8 mouse cellular contexts compared by ENCODE assay signal in the genomic region with DNA sequence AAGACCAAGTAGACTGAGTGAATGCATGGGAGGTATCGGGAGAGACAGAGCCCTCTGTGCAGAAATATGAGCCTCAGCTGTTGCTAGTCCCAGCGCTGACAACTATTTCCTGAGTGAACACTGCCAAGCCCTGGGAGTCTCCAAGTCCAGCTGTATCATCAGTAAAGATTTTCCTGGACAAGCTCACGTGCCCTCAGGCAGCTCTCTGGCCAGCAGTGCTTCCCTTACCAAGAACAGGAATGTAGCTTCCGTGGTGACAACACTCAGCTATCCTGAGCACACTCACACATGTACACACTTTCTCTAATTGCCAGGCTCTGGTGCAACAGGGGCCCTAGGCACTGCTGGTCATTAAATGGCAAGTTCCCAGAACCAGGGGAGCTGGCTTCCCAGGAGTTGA. TPM values are rescaled to one million over a fixed set of nuclear protein-coding genes. Genes with fewer than 3 reads are reported as not detected.
DNase-seq lines count a peak whose midpoint lies in the region; ATAC-seq and TF ChIP-seq lines count a peak whose summit lies in the region.
"Had no signal": no experiment of that assay in that cellular context is flagged by ENCODE, and none has a peak within 500 bp of the region (broad histone marks: within the 10 kb centered on the region; RNA-seq: fewer than 3 reads in every experiment).

No protein-coding gene starts in this region.

- peak; percentile 66 for ATAC-seq in kidney, embryonic 15.5 days (replicated peaks; ENCODE audit: low FRiP score)
- ATAC-seq in neural tube, embryonic 13.5 days (ENCODE audit: low read depth), result no peak
- ATAC-seq in activated CD4-positive, CD25-positive, alpha-beta regulatory T cell, adult 4 months, result no peak

- intact Hi-C loops in heart, adult 2 months (cut with DNase I), result loop anchor here (5.0 kb wide), 1 partner anchor 373 kb away; a partner anchor contains a TSS

- peaks cover 6% of the 10 kb centered on the region for H3K27me3 ChIP-seq in C2C12 (ENCODE audit: control insufficient read depth, insufficient read depth, insufficient read length)
- no peaks in the 10 kb centered on the region; the same call in 1 of the 2 replicates for H3K27me3 ChIP-seq in heart, adult 2 months (ENCODE audit: control insufficient read depth, insufficient read depth, low read length)
- H3K27me3 ChIP-seq in kidney, embryonic 15.5 days, result no peaks in the 10 kb centered on the region
- H3K27me3 ChIP-seq in neural tube, embryonic 13.5 days, result no peaks in the 10 kb centered on the region
- H3K27me3 ChIP-seq: liver, embryonic 15.5 days had no signal

- TF ChIP-seq POLR2A in heart, adult 2 months (IDR thresholded peaks at IDR 0.05; ENCODE audit: insufficient read depth, low read depth, low read length), result no peak

- no peaks in the 10 kb centered on the region for H3K9me3 ChIP-seq in kidney, embryonic 15.5 days (replicated peaks)
- no peaks in the 10 kb centered on the region for H3K9me3 ChIP-seq in neural tube, embryonic 13.5 days
- H3K9me3 ChIP-seq: liver, embryonic 15.5 days had no signal

- DNase-seq in 3134 (ENCODE audit: extremely low read depth, insufficient read length, low spot score), result peak; percentile 75
- DNase-seq in heart, adult 2 months, result peak; percentile 41 to 61
- DNase-seq in retina, embryonic 14.5 days (ENCODE audit: low spot score), result no peak

- no peak overlapping the region for H3K4me2 ChIP-seq in kidney, embryonic 15.5 days
- no peak overlapping the region for H3K4me2 ChIP-seq in neural tube, embryonic 13.5 days
- H3K4me2 ChIP-seq: liver, embryonic 15.5 days had no signal

- no peaks in the 10 kb centered on the region for H3K79me3 ChIP-seq in C2C12 (ENCODE audit: low read depth)

- H3K79me2 ChIP-seq in C2C12 (ENCODE audit: control insufficient read depth, insufficient read depth), result no peaks in the 10 kb centered on the region
- H3K79me2 ChIP-seq in heart, adult 2 months (replicated peaks; ENCODE audit: control insufficient read depth, insufficient read depth, low read length), result no peaks in the 10 kb centered on the region

- H3K36me3 ChIP-seq in C2C12 (ENCODE audit: control insufficient read depth, insufficient read depth), result no peaks in the 10 kb centered on the region
- no peaks in the 10 kb centered on the region for H3K36me3 ChIP-seq in heart, adult 2 months (ENCODE audit: control insufficient read depth, insufficient read depth, low read length)
- H3K36me3 ChIP-seq in kidney, embryonic 15.5 days, result no peaks in the 10 kb centered on the region
- no peaks in the 10 kb centered on the region for H3K36me3 ChIP-seq in neural tube, embryonic 13.5 days
- H3K36me3 ChIP-seq: liver, embryonic 15.5 days had no signal

- no peak for TF ChIP-seq CTCF in C2C12 (IDR thresholded peaks at IDR 0.05; ENCODE audit: control insufficient read depth, insufficient read depth, insufficient read length)
- no peak for TF ChIP-seq CTCF in heart, adult 2 months (IDR thresholded peaks at IDR 0.05)

- H3K9ac ChIP-seq in heart, adult 2 months (ENCODE audit: low read depth, low read length), result no peak overlapping the region
- no peak overlapping the region for H3K9ac ChIP-seq in kidney, embryonic 15.5 days
- H3K9ac ChIP-seq in neural tube, embryonic 13.5 days, result 0 out of 2 replicates have a peak overlapping the region, but pooled peaks have one; percentile 22
- H3K9ac ChIP-seq: liver, embryonic 15.5 days had no signal

- no peak overlapping the region for H3K4me3 ChIP-seq in C2C12 (ENCODE audit: insufficient read depth, poor library complexity, severe bottlenecking)
- no peak overlapping the region for H3K4me3 ChIP-seq in heart, adult 2 months
- no peak overlapping the region for H3K4me3 ChIP-seq in kidney, embryonic 15.5 days (replicated peaks)
- H3K4me3 ChIP-seq in neural tube, embryonic 13.5 days, result no peak overlapping the region
- H3K4me3 ChIP-seq: liver, embryonic 15.5 days had no signal

- no peak overlapping the region for H3ac ChIP-seq in C2C12 (ENCODE audit: control insufficient read depth, insufficient read length, low read depth)

- no peak overlapping the region for H3K27ac ChIP-seq in heart, adult 2 months
- peak overlapping the region; percentile 74 for H3K27ac ChIP-seq in kidney, embryonic 15.5 days
- 0 out of 2 replicates have a peak overlapping the region, but pooled peaks have one; percentile 38 for H3K27ac ChIP-seq in neural tube, embryonic 13.5 days (replicated peaks)
- H3K27ac ChIP-seq: liver, embryonic 15.5 days had no signal

- peaks cover 4% of the 10 kb centered on the region for H3K4me1 ChIP-seq in heart, adult 2 months (ENCODE audit: control insufficient read depth, insufficient read depth, low read length)
- H3K4me1 ChIP-seq in kidney, embryonic 15.5 days, result peaks cover 18% of the 10 kb centered on the region
- H3K4me1 ChIP-seq in neural tube, embryonic 13.5 days (replicated peaks), result peaks cover 28% of the 10 kb centered on the region
- H3K4me1 ChIP-seq: liver, embryonic 15.5 days had no signal

- 14% methylated on average over 4 of the region's 4 CpGs for WGBS in heart, adult 2 months
- 13% methylated on average over 4 of the region's 4 CpGs for WGBS in kidney, embryonic 15.5 days
- WGBS in neural tube, embryonic 13.5 days, result 63% methylated on average over 4 of the region's 4 CpGs

- TF ChIP-seq EP300 in heart, adult 2 months (IDR thresholded peaks at IDR 0.05; ENCODE audit: insufficient read depth, low read depth, low read length), result no peak

TF ChIP-seq in C2C12, 6 proteins besides CTCF, POLR2A, EP300 and RAD21:
- peak; percentile 80 for TF ChIP-seq MYOD1 (IDR thresholded peaks at IDR 0.05; ENCODE audit: control insufficient read depth, insufficient read length, low read depth)
- no peak for TF ChIP-seq MAX (IDR thresholded peaks at IDR 0.05)
- no peak for TF ChIP-seq FOSL1 (IDR thresholded peaks at IDR 0.05; ENCODE audit: insufficient read depth, low read length, poor library complexity, severe bottlenecking)
- no peak for TF ChIP-seq MYOG (IDR thresholded peaks at IDR 0.05; ENCODE audit: control insufficient read depth, extremely low read depth, insufficient read length)
- TF ChIP-seq USF1 (IDR thresholded peaks at IDR 0.05; ENCODE audit: low read depth), result peak; percentile 85

RNA-seq across cellular contexts. Expression of a gene that starts 57.1 kb away (rescaled TPM):
- not detected for polyA plus RNA-seq in C2C12 (2012; fragmentation: generic; extraction: Trizol)
- total RNA-seq in heart, adult 2 months (2021), result under 1 TPM; 0.23 to 0.34 TPM
- 0.68 and 1.3 TPM in 2 replicates for polyA plus RNA-seq in heart, adult 2 months (2012; rRNA removed)
- polyA plus RNA-seq in kidney, embryonic 15.5 days (2015; fragmentation: Nextera tagmentation; extraction: Ambion mirVana), result not detected in 2 replicates
- 0.25 and 0.26 TPM in 2 replicates for polyA plus RNA-seq in neural tube, embryonic 13.5 days (2015; fragmentation: Nextera tagmentation; extraction: Ambion mirVana)
- 10 to 100 TPM in 1 of 2 experiments, 1 to 10 TPM in 1; 9.2 to 12.0 TPM for polyA plus RNA-seq in activated CD4-positive, CD25-positive, alpha-beta regulatory T cell, adult 4 months (2017; shearing (Covaris generic))
